Mouse (Mus musculus) lung, postnatal 0 days (tissue): ENCODE measurements around the gene Vmn1r167. TPM values are rescaled to one million over a fixed set of nuclear protein-coding genes. Genes with fewer than 3 reads are reported as not detected.
"Not testable (repeated sequence)": the region's sequence is repeated elsewhere in the genome, so short reads cannot be mapped to it uniquely, and the experiment has no call there.

Experiments
- ATAC-seq: fragments of 200-750 bp; cut with Nextera tagmentation; 2 replicates; pipeline ENCODE4 v1.8.0; 2017; ENCODE audit warnings: moderate library complexity
- DNase-seq: peaks from one replicate; pipeline ENCODE4 v3.0.0-alpha.2; 2016; ENCODE audit warnings: low spot score
- H3K27ac ChIP-seq: fragments of 300-500 bp; sonication (generic); 2 replicates; pipeline ENCODE4 v1.5.1; 2014; ENCODE audit warnings: antibody characterized with exemption, mild to moderate bottlenecking, low read length, mixed read lengths
- H3K27me3 ChIP-seq: fragments of 300-500 bp; sonication (generic); replicated peaks from 2 replicates; pipeline ENCODE4 v1.6.1; 2014; ENCODE audit warnings: low read length, mixed read lengths; ENCODE audit not compliant: insufficient read depth
- H3K36me3 ChIP-seq: fragments of 300-500 bp; sonication (generic); 2 replicates; pipeline ENCODE4 v1.6.1; 2014; ENCODE audit warnings: low read length, mixed read lengths; ENCODE audit not compliant: insufficient read depth
- H3K4me1 ChIP-seq: fragments of 300-500 bp; sonication (generic); 2 replicates; pipeline ENCODE4 v1.6.1; 2014; ENCODE audit warnings: antibody characterized with exemption, low read depth, low read length, mixed read lengths; ENCODE audit not compliant: insufficient read depth
- H3K4me2 ChIP-seq: fragments of 300-500 bp; sonication (generic); replicated peaks from 2 replicates; pipeline ENCODE4 v1.6.1; 2014; ENCODE audit warnings: low read depth, mild to moderate bottlenecking, low read length, moderate library complexity, mixed read lengths
- H3K4me3 ChIP-seq: fragments of 300-500 bp; sonication (generic); 2 replicates; pipeline ENCODE4 v1.5.1; 2014; ENCODE audit warnings: low read depth, low read length
- H3K9ac ChIP-seq: fragments of 300-500 bp; sonication (generic); replicated peaks from 2 replicates; pipeline ENCODE4 v1.6.1; 2014; ENCODE audit warnings: low read depth, mild to moderate bottlenecking
- H3K9me3 ChIP-seq: fragments of 300-500 bp; sonication (generic); 2 replicates; pipeline ENCODE4 v1.6.1; 2016; ENCODE audit warnings: low read length, mixed read lengths
- WGBS: fragments of 180-500 bp; shearing (Covaris S2); extraction: QIAGEN DNeasy Blood & Tissue Kit; methylation state at CpG from one replicate; pipeline ENCODE4 v1.1.7; 2014; 5-methylcytosine and 5-hydroxymethylcytosine counted together
- polyA plus RNA-seq: library from polyadenylated mRNA; unstranded; fragments of >200 nt; fragmentation: Nextera tagmentation; extraction: Ambion mirVana; gene quantifications from 2 replicates; pipeline ENCODE4 v1.2.1, GENCODE M21; 2015

Gene Vmn1r167
- polyA plus RNA-seq = not detected in 2 replicates

DNA sequence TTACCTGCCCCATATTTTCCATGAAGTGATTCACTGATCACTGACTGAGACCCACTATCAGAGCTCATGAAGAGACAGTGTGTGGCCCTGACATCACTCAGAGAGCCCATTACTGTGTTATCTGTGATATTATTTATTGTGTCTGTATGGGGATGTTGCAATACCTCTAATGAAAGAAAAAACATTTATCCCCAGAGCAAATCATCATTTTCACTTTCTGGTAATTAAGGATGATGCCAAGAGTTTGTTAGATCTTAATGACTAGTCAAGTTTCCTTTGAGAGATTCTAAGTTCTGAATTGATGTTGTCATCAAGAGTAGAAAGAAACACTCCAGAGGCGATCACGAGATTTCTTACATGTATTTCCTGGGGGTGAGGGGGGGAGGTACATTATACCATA lies at the start of gene Vmn1r167:
Gene Vmn1r167 (minus strand): TSS at position 101 of the 400 bp plus-strand sequence.
- H3K4me1 ChIP-seq, H3K9ac ChIP-seq, H3K4me2 ChIP-seq, H3K27ac ChIP-seq, H3K27me3 ChIP-seq, ATAC-seq, DNase-seq, H3K36me3 ChIP-seq, H3K9me3 ChIP-seq, H3K4me3 ChIP-seq: not testable (repeated sequence)
- 80% methylated on average over 2 of the region's 2 CpGs for WGBS

DNA sequence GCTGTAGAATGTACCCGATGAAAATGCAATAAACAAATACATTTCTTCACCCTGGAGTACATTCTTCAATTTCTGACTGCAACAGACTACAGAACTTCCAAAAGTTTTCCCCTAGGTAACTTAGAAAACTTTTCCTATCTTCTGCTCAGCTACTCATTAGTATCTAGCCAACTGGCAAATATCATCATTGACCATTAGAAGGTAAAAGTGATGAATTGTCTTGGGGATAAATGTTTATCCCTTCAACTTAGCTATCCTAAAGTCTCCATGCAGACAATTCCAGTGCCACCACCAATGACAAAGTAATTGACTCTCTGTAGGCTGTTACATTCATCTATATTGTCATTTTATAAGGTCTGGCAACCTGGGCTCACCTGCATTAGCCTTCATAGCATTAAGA lies 32.4 kb upstream of the Vmn1r167 start, which contains the start of gene Vmn1r168:
Gene Vmn1r168 (plus strand): TSS at position 301 of the 400 bp plus-strand sequence.
- H3K36me3 ChIP-seq, H3K9me3 ChIP-seq, ATAC-seq, H3K4me2 ChIP-seq, H3K9ac ChIP-seq, H3K4me1 ChIP-seq, H3K27me3 ChIP-seq, H3K27ac ChIP-seq, DNase-seq, H3K4me3 ChIP-seq: not testable (repeated sequence)
- no CpG with 5 or more reads among the region's 1 CpGs for WGBS

DNA sequence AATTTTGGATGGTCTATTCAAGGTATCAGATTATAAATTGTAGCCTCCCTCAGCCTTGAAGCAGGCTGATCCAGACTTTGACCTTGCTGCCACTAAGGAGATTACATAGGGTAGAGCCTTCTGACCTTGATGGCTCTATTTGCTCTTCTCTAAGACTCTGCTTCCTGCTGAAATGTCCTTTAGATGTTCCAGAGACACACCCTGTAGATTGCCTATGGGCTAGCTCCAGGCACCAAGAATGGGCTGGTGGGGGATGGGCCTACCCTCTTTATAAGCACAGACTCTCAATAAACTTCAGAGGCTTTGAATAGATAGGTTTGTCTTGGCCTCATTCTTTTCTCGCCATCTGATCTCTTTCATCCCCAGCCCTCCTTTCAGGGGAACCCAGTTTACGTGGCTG lies 34.1 kb downstream of the Vmn1r167 start:
- WGBS = 56% methylated on average over 2 of the region's 2 CpGs

DNA sequence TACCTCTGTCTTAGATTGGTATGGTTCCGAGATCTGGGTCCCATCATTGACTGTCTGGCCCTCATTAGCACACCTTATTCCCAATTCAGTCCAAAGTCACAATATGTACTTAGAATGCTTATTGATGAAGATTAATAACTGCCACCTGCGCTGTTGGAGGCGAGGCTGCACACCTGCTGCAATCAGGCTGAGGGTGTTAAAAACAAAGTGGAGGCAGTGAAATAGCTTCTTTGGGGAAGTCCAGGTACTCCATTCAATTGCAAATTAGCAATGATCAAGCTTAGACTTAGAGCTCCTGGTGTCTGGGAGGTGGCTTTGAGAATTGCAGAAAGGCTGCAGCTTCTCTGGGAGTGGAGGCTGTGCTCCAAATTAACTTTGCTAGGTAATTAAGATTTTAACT lies 36.2 kb downstream of the Vmn1r167 start:
- 60% methylated on average over 3 of the region's 3 CpGs for WGBS
- DNase-seq, ATAC-seq, H3K9me3 ChIP-seq, H3K4me1 ChIP-seq, H3K4me3 ChIP-seq, H3K27ac ChIP-seq, H3K9ac ChIP-seq, H3K36me3 ChIP-seq, H3K4me2 ChIP-seq, H3K27me3 ChIP-seq: not testable (repeated sequence)

More for the DNA sequence above, 34.1 kb downstream of the Vmn1r167 start:
- not testable (repeated sequence) for H3K27ac ChIP-seq, H3K9ac ChIP-seq, H3K4me3 ChIP-seq, H3K4me2 ChIP-seq, H3K36me3 ChIP-seq, DNase-seq, H3K9me3 ChIP-seq, H3K4me1 ChIP-seq, H3K27me3 ChIP-seq, ATAC-seq

DNA sequence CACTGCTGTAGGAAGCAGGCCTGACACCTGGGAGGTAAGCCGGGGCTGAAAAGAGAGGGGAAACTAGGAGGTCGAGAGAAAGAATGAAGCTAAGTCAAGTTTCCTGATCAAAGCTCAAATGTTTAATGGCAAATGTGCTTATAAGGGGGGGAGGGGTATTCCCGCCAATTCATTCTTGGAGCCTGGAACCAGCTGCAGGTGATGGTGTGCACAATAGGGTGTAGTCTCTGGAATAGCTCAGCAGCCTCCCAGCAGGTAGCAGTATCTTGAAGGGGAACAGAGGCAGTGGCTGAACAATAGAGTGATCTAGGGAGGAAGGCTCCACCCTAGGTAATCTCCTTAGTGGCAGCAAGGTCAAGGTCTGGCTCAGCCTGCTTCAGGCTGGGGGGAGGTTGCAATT lies 36.8 kb downstream of the Vmn1r167 start:
- H3K27me3 ChIP-seq, H3K4me1 ChIP-seq, H3K4me2 ChIP-seq, H3K27ac ChIP-seq, H3K36me3 ChIP-seq, H3K9ac ChIP-seq, H3K9me3 ChIP-seq, DNase-seq, H3K4me3 ChIP-seq, ATAC-seq: not testable (repeated sequence)
- 68% methylated on average over 3 of the region's 3 CpGs for WGBS

Other genes starting within 250 kb of the Vmn1r167 start
- not detected in 2 replicates for gene Gm6902, start 228.3 kb downstream of the Vmn1r167 start, polyA plus RNA-seq
- not detected in 2 replicates for gene Nlrp4e, start 206.0 kb downstream of the Vmn1r167 start, polyA plus RNA-seq
- gene Nlrp5, start 121.3 kb downstream of the Vmn1r167 start, polyA plus RNA-seq = not detected in 2 replicates
- not detected in 2 replicates for gene Vmn1r168, start 32.5 kb upstream of the Vmn1r167 start, polyA plus RNA-seq
- gene Vmn1r169, start 68.3 kb upstream of the Vmn1r167 start, polyA plus RNA-seq = not detected in 2 replicates
- gene Vmn1r170, start 99.0 kb upstream of the Vmn1r167 start, polyA plus RNA-seq = not detected in 2 replicates
- gene Vmn1r171, start 123.5 kb upstream of the Vmn1r167 start, polyA plus RNA-seq = not detected in 2 replicates
- gene Vmn1r172, start 151.1 kb upstream of the Vmn1r167 start, polyA plus RNA-seq = not detected in 2 replicates
- not detected in 2 replicates for gene Vmn1r173, start 193.5 kb upstream of the Vmn1r167 start, polyA plus RNA-seq
- gene Vmn1r174, start 245.1 kb upstream of the Vmn1r167 start, polyA plus RNA-seq = not detected in 2 replicates